Mouse (Mus musculus) cerebellum, adult 8-10 months (tissue): Measurements from ENCODE around the gene Acsm2.
"Not testable (repeated sequence)": the region's sequence is repeated elsewhere in the genome, so short reads cannot be mapped to it uniquely, and the experiment has no call there.

Experiments
- DNase-seq: peaks from one replicate; pipeline ENCODE4 v3.0.0; 2022

The Acsm2 gene

DNA sequence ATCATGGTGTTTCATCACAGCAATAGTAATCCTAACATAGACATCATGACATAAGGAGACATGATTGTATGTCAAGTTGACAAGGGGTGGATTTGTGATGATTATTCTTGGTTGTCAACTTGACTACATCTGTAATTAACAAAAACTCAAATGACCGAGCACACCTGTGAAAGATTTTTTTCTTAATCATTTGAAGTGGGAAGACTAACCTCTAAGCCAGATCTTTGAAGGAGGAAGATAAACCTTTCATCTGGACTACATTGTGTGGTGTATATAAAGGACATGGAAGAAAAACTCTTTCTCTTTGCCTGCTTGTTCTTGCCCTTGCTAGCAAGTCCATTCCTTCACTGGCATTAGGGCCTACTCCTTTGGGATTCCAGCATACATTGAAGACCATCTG is at the start of gene Acsm2:
TSS of gene Acsm2 (plus strand) at position 301 of the 400 bp plus-strand sequence.
- no peak for DNase-seq

DNA sequence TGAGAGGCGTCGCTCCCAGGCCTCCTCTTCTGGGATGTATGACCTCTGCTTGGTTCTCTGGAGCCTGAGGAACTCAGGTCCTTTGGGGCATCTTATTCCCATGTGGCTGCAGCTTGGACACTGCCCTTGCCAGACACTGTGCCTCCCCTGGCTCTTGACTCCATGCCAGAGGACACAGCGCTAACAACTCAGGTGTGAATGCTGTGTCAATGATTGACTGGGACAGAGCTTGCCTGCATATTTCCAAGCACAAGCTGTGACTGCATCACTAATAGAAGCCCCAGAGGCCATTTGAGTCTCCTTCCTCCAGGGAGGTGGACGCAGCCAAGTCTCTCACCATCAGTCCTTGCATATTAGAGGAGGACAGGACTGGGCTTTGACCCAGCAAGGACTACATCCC is 43.0 kb upstream of the Acsm2 start:
- no peak for DNase-seq

DNA sequence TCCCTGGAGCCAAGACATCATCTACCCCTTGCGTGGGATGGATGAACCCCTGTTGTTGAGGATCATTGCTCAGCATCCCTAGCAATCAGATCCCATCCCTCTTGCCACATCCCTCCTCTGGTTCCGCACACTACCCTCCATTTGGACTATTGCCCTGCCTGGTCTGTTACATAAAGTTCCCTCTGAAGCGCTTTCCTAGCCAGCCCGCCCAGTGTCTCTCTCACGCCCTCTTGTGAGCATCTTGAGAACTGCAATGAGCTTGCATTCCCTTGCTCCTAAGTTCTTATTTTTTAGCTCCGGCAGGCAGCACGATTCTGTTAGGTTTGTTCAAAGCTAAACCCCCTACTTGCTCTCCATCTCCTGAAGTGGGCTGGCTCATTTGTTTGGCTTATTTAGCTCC is 41.1 kb upstream of the Acsm2 start:
- DNase-seq = peak; percentile 43

DNA sequence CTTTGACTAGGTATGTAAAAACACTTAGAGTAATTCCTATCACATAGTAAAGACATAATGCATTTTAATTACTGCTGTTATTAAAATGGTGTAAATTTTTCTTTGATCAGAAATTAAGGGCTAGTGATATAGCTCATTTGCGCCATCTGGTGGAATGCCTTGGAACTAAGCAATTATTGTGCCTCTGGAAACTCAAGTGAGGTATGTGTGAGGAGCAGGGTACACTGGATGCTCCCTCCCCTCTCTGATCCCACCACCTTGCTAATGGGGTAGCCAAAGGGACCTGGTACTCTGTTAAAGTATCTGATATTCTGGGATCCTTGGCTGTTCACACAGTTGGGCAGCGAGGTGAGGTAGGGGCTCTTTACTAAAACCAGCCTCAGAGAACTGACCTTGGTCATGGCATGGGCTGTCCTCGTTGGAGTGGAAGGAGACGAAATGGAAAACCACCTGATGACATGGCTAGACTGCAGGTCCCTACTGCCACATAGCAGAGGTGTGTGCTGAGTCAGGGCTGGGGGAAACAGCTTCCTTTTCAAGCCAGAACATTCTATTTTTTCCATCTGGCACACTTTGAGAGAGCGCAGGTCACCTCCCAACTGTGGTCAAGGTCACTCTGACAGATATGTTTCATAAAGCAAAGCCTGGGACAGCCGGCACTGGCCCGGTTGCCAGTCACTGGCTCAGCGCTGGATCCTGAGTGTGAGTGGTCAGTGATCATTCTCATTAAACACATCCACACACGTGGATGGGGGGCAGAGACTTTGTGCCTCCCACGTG is 38.5 kb upstream of the Acsm2 start:
- peak; percentile 53 for DNase-seq

DNA sequence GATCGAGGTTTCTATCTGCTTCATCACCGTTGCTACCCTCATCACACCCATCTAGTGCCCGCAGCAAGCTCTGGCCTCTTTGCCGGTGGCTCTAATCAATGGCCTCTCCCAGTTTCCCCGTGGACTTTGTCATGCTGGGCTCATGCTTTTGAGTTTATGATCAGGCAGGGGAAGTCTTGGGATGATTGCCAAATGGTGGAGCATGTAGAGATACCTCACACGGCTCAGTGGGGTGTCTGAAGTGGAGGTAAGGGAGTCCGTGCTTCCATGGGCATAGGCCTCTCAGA is 37.9 kb upstream of the Acsm2 start:
- DNase-seq = no peak

DNA sequence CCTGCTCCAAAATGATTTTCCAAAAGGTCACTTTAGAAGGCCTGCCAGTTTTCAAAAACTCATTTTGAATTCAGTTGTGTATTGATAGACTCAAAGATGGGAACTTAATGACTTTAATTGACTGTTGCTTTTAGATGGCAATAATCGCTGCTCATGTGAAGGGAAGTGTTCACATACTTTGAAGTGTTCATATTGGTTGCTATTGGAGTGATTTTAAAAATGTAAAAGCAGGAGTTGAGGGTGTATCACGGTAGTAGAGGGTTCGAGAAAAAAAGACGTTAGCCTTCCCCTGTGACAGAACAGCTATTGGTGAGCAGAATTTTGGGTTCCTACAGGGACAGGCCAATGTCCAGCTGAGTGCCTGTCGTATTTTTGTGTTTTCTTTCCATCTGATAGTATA is 35.0 kb upstream of the Acsm2 start, which contains the start of gene Acsm5:
TSS of gene Acsm5 (plus strand) at position 301 of the 400 bp plus-strand sequence.
- no peak for DNase-seq

DNA sequence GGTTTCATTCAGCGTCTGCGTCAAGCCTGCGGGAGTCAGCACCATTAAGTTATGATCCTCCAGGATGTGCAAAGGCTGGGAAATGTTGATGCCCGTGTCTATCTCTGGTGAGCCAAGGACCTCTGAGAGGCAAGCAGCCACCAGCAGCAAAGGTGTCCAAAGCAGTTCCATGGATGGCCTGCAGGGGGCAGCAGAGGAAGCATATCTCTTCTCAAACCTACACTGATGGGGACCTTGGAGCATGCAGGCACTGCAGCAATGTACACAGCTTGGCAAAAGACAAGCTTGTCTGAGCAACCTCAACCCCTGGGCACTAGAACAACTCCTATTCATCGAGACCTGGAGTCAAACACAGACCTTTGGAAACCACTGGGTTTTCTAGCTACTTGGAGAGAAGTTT is 34.5 kb upstream of the Acsm2 start:
- peak; percentile 58 for DNase-seq

DNA sequence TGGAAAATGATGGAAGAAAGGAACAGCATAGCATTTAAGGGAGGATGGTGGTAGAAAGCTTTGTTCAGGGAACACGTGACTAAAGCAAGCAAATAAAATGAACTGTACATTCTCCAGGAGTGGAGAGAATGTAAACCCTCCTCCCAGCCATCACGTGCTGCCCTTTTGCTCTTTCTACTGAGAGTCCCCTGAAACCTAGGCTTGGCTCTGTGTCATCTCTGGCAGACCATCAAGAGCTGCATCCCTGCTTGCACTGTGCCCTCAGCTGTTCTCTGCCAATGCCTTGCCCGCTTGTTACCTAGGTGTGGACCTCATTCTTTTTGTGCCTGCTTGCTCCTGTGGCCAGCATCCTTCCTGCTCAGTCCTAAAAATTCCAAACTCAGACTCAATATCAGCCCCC is 32.3 kb upstream of the Acsm2 start:
- no peak for DNase-seq

DNA sequence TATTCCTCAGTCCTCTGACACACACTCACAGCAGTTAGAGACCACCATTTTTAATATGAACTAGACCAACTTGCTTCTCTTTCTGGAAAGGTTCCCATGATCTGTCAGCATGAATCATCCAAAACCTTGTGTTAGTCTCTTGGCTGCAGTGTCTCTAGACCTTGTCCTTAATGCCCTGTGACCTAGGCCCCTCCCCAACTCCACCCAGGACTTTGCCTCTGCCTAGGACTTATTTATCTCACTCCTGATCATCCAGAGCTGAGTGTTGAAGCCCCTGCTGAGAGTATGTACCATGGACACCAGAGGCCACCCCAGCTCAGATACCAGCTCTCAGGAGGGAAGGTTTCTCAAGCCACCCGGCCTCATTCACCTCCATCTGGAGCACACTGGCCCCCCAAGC is 31.8 kb upstream of the Acsm2 start:
- DNase-seq = no peak

DNA sequence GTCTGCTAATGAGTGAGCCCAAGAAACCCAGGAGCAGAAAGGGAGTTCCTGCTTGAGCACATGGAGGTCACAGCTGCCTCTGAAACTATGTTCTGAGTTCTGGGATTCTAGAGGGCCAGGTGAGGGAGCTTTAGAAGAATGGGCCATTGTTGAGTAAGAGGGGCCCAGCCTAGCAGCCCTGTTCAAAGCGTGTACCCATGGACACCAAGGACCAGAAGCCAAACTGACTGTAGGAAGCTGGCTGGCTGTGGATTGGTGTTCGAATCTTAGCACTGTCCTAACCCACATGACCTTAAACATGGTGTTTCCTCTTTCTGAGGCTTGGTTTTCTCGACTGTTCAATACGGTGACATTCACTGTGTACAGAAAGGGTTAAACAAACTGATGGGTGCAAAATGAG is 30.8 kb upstream of the Acsm2 start, which contains the start of gene Pdilt:
TSS of gene Pdilt (minus strand) at position 101 of the 400 bp plus-strand sequence.
- no peak for DNase-seq

DNA sequence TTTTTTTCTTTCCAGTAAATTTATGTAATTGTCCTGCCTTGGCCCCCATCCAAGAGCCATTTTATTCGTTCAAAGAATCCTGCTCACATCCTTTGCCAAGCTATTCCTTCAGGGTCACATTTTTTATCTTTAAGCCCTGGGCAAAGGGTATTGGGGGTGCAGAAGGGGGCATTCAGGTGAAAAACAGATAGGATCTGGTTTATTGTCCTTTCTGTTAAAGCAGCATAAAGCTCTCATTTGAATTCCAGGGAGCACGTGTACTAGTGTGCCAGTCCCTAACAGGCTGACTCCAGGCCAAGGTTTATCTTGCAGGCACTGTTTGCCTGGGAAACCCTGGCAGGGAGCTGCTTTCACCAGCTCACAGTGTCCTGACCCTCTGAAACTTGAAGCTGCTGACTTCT is 28.3 kb upstream of the Acsm2 start:
- no peak for DNase-seq

DNA sequence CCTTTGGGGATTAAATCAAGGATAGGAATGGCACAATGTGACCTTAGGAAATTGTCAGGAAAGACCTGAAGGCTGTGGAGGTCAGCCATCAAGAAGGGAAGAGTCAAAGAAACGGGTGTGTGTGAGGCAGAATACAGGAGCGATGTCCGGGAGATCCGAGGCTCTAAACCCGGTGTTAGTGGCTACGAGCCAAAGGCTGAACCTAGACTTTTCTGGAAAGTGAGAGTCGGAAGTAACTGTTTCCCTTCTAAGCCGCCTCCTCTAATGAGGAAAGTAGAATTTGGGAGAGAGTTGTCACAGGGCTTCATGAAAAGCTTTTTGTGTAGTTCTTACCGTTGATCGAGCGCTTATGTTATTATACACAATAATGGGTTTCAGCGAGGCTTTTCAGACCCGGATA is 27.7 kb upstream of the Acsm2 start:
- DNase-seq = no peak

DNA sequence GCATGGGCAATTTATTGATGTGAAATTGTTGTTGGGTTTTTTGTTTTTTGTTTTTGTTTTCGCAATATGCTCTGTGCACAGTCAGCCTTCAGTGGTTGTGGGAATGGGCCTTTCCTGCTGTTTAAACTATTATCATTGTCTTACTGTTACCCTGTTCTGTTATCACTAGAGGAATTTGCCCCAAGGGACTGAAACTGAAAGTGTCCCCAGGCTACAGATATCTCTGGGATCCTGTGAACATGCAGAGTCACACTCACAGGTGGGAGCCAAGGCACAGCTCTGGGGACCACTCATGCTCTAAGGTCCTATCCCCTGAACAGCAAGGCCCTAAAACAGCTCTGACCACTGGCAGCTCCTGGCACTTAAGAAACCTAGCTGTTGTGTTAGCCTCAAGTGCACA is 27.0 kb upstream of the Acsm2 start:
- no peak for DNase-seq

DNA sequence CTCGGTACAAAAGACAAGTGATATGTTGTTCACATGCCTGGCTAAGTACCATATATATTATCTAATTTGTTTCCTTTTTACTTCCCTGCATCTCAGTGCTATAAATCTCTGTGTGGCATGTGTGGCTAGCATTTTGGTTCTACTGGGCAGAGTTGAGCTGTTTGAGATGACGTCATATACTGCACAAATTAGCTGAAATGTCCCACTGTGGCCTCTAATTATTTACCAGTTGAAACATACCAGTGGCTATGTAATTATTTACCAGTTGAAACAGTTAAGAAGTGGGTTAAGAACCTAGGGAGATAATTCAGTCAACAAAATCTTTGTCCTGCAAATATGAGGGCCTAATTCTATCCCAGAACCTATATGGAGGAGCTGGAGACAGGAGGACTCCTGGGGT is 26.6 kb upstream of the Acsm2 start:
- no peak for DNase-seq

DNA sequence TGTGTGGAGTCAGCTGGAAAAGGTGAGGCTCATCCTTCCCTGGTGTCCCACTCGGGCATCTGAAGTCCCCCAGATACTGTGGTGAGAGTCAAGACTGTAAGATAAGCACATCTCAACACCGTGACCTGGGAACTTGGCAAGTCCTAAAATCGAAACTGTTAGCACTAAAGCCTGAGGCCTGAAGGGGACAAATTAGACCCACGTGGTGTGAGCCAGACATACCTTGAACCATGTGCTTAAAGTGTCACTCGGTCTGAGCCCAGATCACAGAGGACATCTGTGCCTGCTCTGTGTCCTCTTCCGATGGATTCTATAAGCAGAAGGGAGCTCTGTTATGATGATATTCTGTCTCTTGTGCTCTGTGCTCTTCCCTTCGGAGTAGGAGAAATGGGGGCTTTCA is 25.5 kb upstream of the Acsm2 start:
- no peak for DNase-seq

DNA sequence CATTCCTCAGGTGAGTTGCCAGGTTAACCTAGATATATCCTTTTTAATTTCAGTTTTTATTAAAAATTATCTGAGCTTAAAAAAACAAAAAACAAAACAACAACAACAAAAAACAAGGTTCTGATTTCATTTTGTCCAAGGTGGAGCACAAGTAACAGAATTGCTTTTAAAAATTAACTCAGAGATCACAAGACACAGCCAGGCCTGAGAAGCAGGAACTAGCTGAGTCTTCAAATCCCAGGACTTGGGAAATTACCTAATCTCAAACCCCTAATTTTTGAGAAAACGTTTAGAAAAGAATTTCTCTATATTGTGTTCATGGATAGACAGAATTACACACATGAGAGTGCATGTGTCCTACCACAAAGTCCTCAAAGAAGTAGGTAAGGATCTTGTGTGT is 21.2 kb upstream of the Acsm2 start:
- DNase-seq = no peak

DNA sequence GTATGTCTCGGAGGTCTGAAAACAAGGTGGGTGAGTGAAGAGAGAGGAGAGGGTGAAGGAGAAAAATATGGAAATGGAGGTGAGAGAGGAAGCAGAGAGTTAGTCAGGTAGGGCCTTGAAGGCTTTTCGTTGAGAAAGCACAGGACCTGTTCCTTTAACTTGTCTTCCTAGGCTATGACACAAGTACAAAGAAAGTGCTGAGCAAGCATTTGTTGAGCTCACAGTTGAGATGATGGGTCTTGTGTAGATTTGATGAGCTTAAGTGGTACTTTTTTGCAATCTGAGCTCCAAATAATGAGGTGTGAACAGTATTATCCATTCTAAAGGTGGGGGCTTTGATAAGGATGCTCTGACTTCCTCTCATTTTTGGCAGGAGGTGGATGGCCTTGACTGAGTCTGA is 19.8 kb upstream of the Acsm2 start:
- no peak for DNase-seq

DNA sequence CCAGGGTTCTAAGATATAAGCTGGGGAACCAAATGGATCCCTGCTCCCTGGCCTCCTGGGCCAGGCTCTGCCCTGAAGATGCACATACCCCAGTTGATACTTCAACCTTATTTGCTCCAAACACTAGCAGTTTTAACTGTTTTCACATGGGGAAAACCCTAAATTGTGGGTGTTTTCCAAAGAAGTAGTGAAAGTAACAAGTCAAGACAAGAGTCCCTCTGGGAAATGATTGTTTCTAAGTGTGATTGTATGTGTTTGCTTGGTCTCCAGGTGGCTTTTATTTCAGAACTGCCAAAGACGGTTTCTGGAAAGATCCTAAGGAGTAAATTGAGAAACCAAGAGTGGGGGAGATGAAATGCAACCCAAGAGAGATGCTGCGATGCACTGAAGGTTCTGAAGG is 11.7 kb upstream of the Acsm2 start:
- DNase-seq = no peak

DNA sequence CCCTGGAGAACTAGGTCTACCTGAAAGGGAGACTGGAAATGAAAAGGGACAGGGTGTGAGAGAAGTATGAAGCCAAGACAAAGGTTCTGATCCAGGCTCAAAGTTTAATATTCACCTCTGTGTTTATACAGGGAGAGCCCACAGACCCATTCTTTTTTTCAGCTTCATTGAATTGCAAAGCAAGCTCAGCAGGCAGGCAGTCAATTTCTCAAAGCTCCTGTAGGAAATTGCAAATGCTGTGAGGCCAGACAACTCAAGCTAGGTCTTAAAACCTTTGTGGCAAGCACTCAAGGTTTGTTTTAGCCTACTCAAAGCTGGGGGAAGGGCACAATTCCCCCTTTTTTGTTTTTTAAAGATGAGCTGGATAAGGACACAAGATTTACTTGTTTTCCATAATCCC is 8.6 kb upstream of the Acsm2 start:
- no peak for DNase-seq

DNA sequence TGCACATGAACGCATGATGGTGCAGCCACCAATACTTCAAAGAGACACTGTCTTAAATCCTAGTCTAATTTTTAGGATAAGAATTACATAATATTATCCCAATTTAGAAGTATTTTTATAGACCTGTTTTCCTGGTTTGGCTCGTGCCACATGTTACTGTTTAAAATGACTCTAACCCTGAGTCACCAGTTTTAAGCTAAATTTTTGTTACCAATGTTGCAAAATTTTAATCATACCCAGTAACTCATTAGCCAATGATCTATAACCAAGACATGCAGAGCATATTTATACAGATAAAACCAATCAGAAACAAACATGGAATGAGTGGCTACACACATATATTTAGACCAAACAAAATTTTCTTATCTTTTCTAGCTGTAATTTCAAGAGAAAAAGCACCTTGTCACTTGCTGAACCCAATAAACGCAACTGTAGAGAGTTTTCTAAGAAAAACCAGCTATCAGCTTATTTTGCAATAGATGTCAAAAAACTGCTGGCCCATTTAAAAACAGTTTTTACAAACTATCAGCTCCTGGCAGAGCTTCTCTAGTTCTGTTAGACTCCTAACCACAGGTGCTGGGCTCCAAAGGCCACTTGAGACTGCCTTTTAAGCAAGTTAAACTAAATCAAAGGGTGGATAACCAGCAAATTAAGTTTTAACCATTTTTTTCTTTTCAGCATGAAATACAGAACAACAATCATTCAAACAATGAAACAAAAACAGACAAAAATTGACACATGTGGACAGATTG is 3.5 kb upstream of the Acsm2 start:
- DNase-seq = no peak

DNA sequence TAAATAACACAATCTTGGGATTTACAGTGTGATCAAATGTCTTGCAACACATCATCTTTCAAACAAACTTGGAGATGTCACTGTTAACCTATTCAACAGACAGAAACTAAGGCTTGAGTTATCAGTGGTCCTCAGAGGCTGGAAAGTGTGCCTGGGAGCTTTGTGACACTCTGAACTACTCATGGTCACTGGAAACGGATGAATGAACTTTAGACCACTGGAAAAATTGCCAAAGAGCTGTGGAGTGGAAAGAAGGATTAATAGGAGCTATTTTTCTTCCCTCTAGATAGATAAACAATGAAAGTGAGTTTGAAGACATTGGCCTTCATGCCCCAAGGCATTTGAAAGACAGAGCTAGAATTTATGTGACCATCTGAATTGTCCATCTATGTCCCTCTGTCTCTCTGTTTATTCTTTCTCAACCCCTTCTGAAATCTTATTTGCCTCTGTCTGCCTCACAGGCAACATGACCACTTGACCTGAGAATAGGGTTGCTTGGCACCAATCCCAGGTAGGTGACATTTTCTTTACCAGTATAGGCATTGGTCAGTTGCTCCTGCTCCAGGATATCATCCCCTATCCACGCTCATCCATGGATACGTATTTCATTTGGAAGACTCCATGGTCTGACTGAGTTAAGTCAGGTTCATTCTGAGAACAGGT is 5.8 kb downstream of the Acsm2 start:
- DNase-seq = no peak

DNA sequence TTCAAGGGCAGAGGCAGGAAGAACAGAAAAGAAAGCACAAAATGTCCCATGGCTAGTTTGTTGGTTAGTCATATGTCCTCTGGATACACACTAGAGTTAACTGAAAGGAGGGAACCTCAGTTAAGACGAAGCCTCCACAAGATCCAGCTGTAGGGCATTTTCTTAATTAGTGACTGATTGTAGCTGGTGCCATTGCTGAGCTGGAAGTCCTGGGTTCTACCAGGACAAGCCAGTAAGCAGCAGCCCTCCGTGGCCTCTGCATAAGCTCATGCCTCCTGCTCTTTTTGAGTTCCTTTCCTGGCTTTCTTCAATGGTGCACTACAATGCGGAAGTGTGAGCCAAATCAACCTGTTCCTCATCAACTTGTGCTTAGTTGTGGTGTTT is 6.3 kb downstream of the Acsm2 start:
- DNase-seq = no peak

DNA sequence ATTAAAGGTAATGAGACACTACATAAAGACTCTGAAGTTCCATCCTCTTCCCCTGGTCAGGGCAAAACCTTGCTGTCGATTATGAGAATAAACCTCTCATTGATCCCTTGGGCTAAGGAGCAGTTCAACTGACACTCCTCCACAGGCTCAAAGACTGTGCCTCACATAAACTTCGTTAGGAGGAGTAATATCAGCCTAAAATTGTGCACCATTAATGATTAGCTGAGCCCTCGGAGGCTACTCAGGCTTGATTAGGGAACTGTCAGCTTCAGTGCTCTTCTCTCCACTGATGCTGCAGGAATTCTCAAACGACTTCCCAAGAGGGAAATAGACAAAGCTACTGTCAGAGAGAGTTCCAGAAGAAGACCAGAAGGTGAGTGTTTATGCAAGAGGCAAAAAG is 7.3 kb downstream of the Acsm2 start:
- DNase-seq = no peak

DNA sequence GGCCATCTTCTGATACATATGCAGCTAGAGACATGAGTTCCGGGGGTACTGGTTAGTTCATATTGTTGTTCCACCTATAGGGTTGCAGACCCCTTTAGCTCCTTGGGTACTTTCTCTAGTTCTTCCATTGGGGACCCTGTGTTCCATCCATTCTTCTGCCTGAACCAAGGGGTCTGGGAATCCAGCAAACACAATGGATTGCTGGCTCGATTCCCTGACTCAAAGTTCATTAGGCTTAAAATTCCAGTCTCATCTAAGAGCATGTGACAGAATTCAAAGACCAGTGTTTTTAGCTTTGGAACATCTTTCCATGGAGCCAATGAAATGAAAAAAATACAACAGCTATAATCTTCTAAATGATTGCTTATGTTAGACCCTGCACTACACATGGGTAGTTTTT is 8.3 kb downstream of the Acsm2 start:
- DNase-seq = not testable (repeated sequence)
